Mouse (Mus musculus) forebrain, postnatal 0 days (tissue): ENCODE measurements around the gene Iglon5. TPM values are rescaled to one million over a fixed set of nuclear protein-coding genes. Genes with fewer than 3 reads are reported as not detected.

Experiments used
- ATAC-seq: fragments of 200-750 bp; cut with Nextera tagmentation; 2 replicates; pipeline ENCODE4 v1.8.0; 2017; ENCODE audit warnings: mild to moderate bottlenecking, moderate library complexity
- DNase-seq: peaks from one replicate; pipeline ENCODE4 v3.0.0-alpha.2; 2015
- H3K27ac ChIP-seq: fragments of 300-500 bp; sonication (generic); 2 replicates; pipeline ENCODE4 v1.5.1; 2014; ENCODE audit warnings: low read depth, mild to moderate bottlenecking, antibody characterized with exemption, low read length, moderate library complexity, mixed read lengths
- H3K27me3 ChIP-seq: fragments of 300-500 bp; sonication (generic); 2 replicates; pipeline ENCODE4 v1.6.1; 2014; ENCODE audit warnings: mild to moderate bottlenecking, low read length, mixed read lengths; ENCODE audit not compliant: insufficient read depth
- H3K36me3 ChIP-seq: fragments of 300-500 bp; sonication (generic); 2 replicates; pipeline ENCODE4 v1.6.1; 2014; ENCODE audit warnings: mild to moderate bottlenecking, moderate library complexity; ENCODE audit not compliant: insufficient read depth
- H3K4me1 ChIP-seq: fragments of 300-500 bp; sonication (generic); 2 replicates; pipeline ENCODE4 v1.6.1; 2014; ENCODE audit warnings: antibody characterized with exemption; ENCODE audit not compliant: insufficient read depth
- H3K4me2 ChIP-seq: fragments of 300-500 bp; sonication (generic); 2 replicates; pipeline ENCODE4 v1.6.1; 2014; ENCODE audit warnings: low read depth, mild to moderate bottlenecking, moderate library complexity
- H3K4me3 ChIP-seq: fragments of 300-500 bp; sonication (generic); 2 replicates; pipeline ENCODE4 v1.5.1; 2014; ENCODE audit warnings: low read depth, low read length, mixed read lengths
- H3K9ac ChIP-seq: fragments of 300-500 bp; sonication (generic); 2 replicates; pipeline ENCODE4 v1.6.1; 2014; ENCODE audit warnings: mild to moderate bottlenecking
- H3K9me3 ChIP-seq: fragments of 300-500 bp; sonication (generic); 2 replicates; pipeline ENCODE4 v1.6.1; 2016; ENCODE audit warnings: low read length
- CTCF ChIP-seq: sonication (generic); IDR thresholded peaks from 2 replicates; pipeline ENCODE4 v1.5.1; 2016; ENCODE audit warnings: antibody characterized with exemption, control low read depth, low read depth
- WGBS: fragments of 180-500 bp; shearing (Covaris S2); extraction: QIAGEN DNeasy Blood & Tissue Kit; methylation state at CpG from one replicate; pipeline ENCODE4 v1.1.7; 2014; 5-methylcytosine and 5-hydroxymethylcytosine counted together
- polyA plus RNA-seq: library from polyadenylated mRNA; unstranded; fragments of >200 nt; fragmentation: Nextera tagmentation; extraction: Ambion mirVana; gene quantifications from 2 replicates; pipeline ENCODE4 v1.2.1, GENCODE M21; 2015
- total RNA-seq: library from RNA; depleted of rRNA; stranded (reverse); fragments of >200 nt; gene quantifications from 2 replicates; pipeline ENCODE4 v1.2.3, GENCODE M21; 2014

The Iglon5 gene
- total and polyA plus RNA-seq, 2 experiments from 2014 or later, result 4.4 to 24.9 TPM

DNA sequence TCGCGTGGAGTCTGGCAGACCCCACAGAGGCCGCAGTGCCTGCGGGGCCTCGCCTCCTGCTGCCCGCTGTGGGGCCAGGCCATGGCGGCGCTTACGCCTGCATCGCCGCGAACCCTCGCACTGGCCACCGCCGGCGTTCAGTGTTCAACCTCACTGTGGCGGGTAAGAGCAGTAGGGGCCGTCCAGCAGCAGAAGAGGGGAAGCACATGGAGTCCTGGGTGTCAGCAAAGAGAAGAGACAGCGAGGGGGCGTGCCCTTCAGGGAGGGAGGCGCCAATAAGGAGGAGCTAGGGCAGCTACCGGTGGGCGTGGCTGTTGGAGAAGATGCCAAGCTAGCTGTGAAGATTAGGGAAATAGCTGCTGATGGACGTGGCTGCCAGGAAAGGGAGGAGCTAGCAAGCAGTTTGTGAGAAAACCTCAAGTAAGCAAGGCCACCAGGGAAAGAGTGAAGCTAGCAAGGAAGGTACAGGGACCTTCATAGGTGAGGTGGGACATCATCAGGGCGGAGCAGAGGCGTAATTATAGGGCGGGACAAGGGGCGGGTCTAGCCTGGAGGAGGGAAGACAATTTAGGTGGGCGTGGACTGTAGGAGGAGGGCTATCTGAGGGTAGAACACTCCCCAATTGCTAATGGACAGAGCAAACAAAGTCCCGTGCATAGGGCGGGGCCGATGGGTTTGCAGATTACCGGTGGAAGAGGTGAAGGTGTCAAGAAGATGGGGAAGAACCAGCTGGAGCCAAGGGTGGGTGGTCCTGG lies 24.4 kb downstream of the Iglon5 start:
- ATAC-seq, result peak; percentile 78
- Histone ChIP-seq H3K4me2 (peak overlapping the region; percentile 84), H3K27ac (no peak overlapping the region; the same call in 1 of the 2 replicates), H3K9ac (peak overlapping the region; percentile 59), H3K36me3 (no peaks in the 10 kb centered on the region), H3K4me1 (no peaks in the 10 kb centered on the region), H3K9me3 (no peaks in the 10 kb centered on the region), H3K4me3 (peak overlapping the region; percentile 44), H3K27me3 (no peaks in the 10 kb centered on the region)
- peak; percentile 56 for TF ChIP-seq CTCF
- peak; percentile 88 for DNase-seq
- WGBS, result 1% methylated on average over 33 of the region's 33 CpGs

DNA sequence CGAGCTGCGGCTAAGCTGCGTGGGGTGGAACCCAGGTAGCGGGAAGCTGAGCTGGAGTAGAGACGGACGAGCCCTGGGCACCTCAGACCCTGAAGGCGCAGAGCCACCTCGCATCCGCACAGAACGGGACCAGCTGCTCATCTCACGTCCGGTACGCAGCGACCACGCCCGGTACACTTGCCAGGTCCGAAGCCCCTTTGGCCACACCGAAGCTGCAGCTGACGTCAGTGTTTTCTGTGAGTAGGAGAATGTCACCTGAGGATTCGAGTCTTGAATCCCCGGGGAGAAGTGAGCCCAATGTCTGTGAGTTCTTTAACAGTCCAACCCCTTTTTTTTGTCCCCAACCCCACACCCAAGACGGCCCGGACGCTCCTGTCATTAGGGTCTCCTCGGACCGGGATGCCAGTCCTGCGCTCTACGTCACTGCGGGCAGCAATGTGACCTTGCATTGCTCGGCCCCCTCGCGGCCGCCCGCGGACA lies 25.0 kb downstream of the Iglon5 start:
- WGBS, result 9% methylated on average over 35 of the region's 35 CpGs
- Histone ChIP-seq H3K27ac (no peak overlapping the region; the same call in 1 of the 2 replicates), H3K36me3 (no peaks in the 10 kb centered on the region), H3K27me3 (no peaks in the 10 kb centered on the region), H3K4me2 (peak overlapping the region; percentile 84), H3K4me3 (peak overlapping the region; percentile 44), H3K4me1 (no peaks in the 10 kb centered on the region), H3K9me3 (no peaks in the 10 kb centered on the region), H3K9ac (peak overlapping the region; percentile 59)
- TF ChIP-seq CTCF, result no peak
- no peak for DNase-seq
- ATAC-seq, result 0 out of 2 replicates have a peak, but pooled peaks have one; percentile 0

DNA sequence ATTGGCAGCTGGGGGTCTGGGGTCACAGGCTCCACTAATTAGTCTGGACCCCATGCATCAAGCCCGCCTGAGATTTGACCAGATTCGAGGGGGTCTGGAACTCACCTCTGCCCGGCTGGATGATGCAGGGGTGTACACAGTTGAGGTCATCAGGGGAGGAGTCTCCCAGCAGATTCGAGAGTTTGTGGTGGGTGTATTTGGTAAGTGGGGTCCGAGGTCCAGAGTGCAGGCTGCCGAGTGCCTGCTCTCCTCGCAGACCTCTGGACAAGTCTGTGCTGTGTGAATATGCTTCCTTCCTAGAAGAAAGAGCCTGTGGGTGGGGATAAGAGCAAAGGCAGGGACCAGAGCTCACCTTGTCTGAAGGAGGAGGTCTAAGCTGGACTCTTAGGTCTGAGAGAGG lies 25.9 kb downstream of the Iglon5 start:
- no peak overlapping the region for H3K4me3 ChIP-seq
- ATAC-seq (no peak), DNase-seq (no peak)
- no peak overlapping the region for H3K4me2 ChIP-seq
- no peak overlapping the region for H3K27ac ChIP-seq
- no peak for TF ChIP-seq CTCF
- H3K4me1 ChIP-seq, result no peaks in the 10 kb centered on the region
- 79% methylated on average over 7 of the region's 7 CpGs for WGBS
- no peaks in the 10 kb centered on the region for H3K36me3 ChIP-seq
- H3K27me3 ChIP-seq, result no peaks in the 10 kb centered on the region
- H3K9me3 ChIP-seq, result no peaks in the 10 kb centered on the region
- no peak overlapping the region for H3K9ac ChIP-seq

DNA sequence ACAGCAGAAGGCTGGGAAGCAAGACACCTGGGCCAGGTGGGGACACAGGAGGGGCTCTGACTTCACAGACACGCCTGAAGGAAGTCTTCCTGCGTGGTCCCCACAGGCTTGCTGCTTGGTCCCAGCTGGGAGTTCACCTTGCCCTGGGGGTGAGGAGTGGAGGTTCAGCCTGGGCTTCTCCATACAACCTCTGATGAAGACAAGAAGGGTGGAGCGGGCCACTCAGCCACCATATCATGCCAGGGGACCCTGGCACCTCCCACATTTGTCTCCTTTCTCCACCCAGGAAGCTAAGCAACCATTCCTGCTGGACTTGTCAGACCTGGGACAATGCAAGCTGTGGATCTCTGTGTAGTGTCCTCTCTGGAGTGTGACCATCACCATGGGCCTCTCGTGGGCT lies 27.0 kb downstream of the Iglon5 start, which contains the start of gene Vsig10l:
TSS of gene Vsig10l (plus strand) at position 301 of the 400 bp plus-strand sequence.
- Histone ChIP-seq H3K4me2 (no peak within 1 kb of the TSS), H3K9me3 (no peaks in the 10 kb centered on the region), H3K27ac (no peak within 1 kb of the TSS), H3K4me3 (no peak within 1 kb of the TSS), H3K36me3 (no peaks in the 10 kb centered on the region), H3K27me3 (no peaks in the 10 kb centered on the region), H3K9ac (no peak within 1 kb of the TSS), H3K4me1 (no peaks in the 10 kb centered on the region)
- 66% methylated on average over 4 of the region's 4 CpGs for WGBS
- DNase-seq, result no peak
- ATAC-seq, result no peak
- no peak for TF ChIP-seq CTCF

DNA sequence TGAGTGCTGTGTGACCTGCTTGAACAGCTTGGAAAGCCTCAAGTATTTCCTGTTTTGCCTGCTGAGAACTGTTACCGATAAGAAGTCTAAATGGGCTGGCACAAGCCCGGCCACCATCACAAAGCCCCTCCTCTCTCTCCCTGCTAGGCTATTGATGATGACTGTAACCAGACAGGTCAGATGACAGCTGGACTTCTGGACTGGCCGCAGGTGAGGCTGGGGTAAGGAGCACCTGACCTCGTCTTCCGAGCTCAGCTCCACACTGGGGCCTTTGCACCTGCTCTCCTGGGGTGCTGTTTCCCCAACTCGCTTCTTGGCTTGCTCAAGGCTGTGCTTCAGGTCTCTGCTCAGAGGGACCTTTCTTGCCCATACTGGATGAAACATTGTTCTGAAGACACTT lies 35.5 kb downstream of the Iglon5 start:
- Histone ChIP-seq H3K27ac (no peak overlapping the region), H3K4me1 (no peaks in the 10 kb centered on the region), H3K27me3 (no peaks in the 10 kb centered on the region), H3K9ac (no peak overlapping the region), H3K36me3 (peaks cover 26% of the 10 kb centered on the region), H3K4me3 (no peak overlapping the region), H3K4me2 (no peak overlapping the region), H3K9me3 (no peaks in the 10 kb centered on the region)
- WGBS, result 91% methylated on average over 6 of the region's 6 CpGs
- no peak for ATAC-seq
- no peak for DNase-seq
- TF ChIP-seq CTCF, result no peak

DNA sequence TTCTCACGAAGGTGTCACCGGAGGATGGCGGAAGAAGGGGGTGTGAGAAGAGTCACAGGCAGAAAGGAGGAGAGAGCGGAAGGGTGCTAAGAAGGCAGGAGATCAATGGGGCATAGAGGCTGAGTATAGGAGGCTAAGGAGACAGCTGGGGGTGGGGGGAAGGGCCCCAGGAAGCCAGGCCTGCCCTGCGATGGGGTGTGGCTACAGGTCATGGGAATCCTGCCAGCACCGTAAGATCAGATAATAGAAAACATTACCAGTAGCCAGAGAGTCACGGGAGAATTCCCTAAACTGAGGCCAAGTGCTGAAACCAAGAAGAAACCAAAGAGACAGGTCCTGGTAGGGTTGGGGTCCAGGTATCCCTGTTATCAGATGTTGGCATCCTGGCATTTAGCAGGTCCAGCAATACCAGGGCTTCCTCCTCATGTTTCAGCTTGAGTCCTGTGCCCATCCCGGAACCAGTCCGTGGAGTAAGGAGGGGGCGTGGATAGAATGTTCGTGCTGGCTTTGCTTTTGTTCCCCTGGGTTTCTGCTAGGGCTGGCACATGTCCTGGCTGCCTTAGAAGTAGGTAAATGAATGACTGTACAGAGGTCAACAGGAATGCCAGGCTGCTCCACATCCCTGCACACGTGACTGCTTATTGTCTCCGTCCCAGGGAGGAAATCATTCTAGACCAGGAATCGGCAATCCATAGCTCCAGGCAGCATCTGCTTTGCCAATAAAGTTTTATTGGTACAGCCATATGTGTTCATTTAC lies 36.1 kb downstream of the Iglon5 start:
- 87% methylated on average over 14 of the region's 14 CpGs for WGBS
- no peak for TF ChIP-seq CTCF
- H3K27ac ChIP-seq, result no peak overlapping the region

DNA sequence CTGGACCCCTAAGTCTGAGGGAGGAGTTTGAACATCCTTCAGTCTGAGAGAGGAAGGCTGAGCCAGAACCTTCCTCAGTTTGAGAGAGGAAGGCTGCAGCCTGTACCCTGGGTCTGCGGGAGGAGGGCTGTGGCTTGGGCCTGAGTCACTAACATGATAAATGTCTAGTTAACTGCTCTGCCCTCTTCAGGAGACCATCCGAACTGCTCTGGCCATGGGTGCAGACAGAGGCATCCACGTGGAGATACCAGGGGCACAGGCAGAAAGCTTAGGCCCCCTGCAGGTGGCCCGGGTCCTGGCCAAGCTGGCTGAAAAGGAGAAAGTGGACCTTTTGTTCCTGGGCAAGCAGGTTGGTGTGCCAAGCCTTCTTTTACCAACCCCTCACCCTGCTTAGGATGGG lies 37.3 kb downstream of the Iglon5 start:
- no peak overlapping the region for H3K4me3 ChIP-seq
- ATAC-seq (no peak), DNase-seq (no peak)
- no peaks in the 10 kb centered on the region for H3K9me3 ChIP-seq
- no peak overlapping the region for H3K9ac ChIP-seq
- TF ChIP-seq CTCF, result no peak; the same call in 1 of the 2 replicates
- no peak overlapping the region for H3K4me2 ChIP-seq
- H3K4me1 ChIP-seq, result no peaks in the 10 kb centered on the region
- WGBS, result 44% methylated on average over 4 of the region's 4 CpGs
- no peak overlapping the region for H3K27ac ChIP-seq
- no peaks in the 10 kb centered on the region for H3K27me3 ChIP-seq
- peaks cover 26% of the 10 kb centered on the region for H3K36me3 ChIP-seq

More for the DNA sequence above, 36.1 kb downstream of the Iglon5 start:
- ATAC-seq (no peak), DNase-seq (no peak)
- no peak overlapping the region for H3K4me2 ChIP-seq
- no peak overlapping the region for H3K4me3 ChIP-seq
- no peaks in the 10 kb centered on the region for H3K9me3 ChIP-seq
- H3K27me3 ChIP-seq, result no peaks in the 10 kb centered on the region
- peaks cover 26% of the 10 kb centered on the region for H3K36me3 ChIP-seq
- H3K4me1 ChIP-seq, result no peaks in the 10 kb centered on the region
- H3K9ac ChIP-seq, result no peak overlapping the region
